Mouse (Mus musculus): Measurements from ENCODE around the gene Olfr1265.

Olfr1265 gene

GRCm38 (mm10) chr2:90035037-90035436 lies at the start of gene Olfr1265:
Gene Olfr1265, plus strand, starts transcription at chr2:90035337.
- no peak for DNase-seq (ENCODE audit: low read depth, low spot score)

DNA sequence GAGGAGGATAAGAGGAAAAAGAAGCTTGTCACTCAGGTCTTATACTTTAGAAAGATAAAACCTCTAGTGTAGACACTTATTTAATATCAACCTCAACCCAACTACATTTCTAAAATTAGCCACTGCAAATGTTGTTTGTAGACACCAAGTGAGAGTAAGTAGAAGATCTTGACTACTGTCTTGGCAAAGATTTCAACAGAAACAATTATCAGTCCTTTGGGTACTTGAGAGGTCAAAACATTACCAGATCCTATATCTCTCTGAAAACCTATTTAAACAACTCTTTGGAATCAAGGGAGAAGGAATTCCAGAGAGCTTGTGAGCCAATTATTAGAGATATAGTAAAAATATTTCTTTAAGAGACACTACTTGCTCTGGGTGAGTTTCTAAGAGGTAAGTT lies 44.2 kb upstream of the Olfr1265 start, which contains the start of gene Olfr1261:
Gene Olfr1261, plus strand, starts transcription at position 301 of the 400 bp plus-strand sequence.
- no peak for DNase-seq (ENCODE audit: low read depth, low spot score)

GRCm38 (mm10) chr2:89999845-90000244 lies 35.3 kb upstream of the Olfr1265 start, which contains the start of gene Olfr1262:
Gene Olfr1262, plus strand, starts transcription at chr2:90000145.
- DNase-seq (ENCODE audit: low read depth, low spot score): no peak

- no peak for DNase-seq (ENCODE audit: low read depth, low spot score)
Measured at GRCm38 (mm10) chr2:90011831-90012230, 23.3 kb upstream of the Olfr1265 start, which contains the start of gene Olfr1263. Gene Olfr1263, plus strand, starts transcription at chr2:90012131.

DNA sequence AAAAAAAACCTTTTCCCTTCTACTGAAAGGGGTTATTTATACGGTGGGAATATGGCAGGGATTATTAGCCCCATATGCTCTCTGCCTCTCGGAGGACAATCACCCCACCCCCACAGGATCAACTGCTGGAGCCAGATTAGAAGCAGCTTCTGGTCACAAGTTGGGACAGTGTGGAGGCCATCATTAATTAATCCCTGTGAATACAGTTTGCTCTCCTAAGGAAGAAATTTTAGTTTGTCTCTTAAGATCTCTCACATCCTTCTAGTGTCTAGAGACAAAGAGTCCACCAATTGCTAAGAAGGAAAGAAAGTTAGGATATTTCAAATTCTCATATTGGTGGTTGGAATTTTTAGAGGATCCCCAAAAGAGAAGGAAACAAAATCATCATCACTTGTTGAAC lies 9.7 kb upstream of the Olfr1265 start, which contains the start of gene Olfr1264:
Gene Olfr1264, minus strand, starts transcription at position 101 of the 400 bp plus-strand sequence.
- no peak for DNase-seq (ENCODE audit: low read depth, low spot score)

- DNase-seq (ENCODE audit: low read depth, low spot score): no peak
Measured at GRCm38 (mm10) chr2:90063494-90063893, 28.4 kb downstream of the Olfr1265 start, which contains the start of gene Olfr140. Gene Olfr140, minus strand, starts transcription at chr2:90063594.

GRCm38 (mm10) chr2:90070065-90070464 lies 34.9 kb downstream of the Olfr1265 start:
- DNase-seq (ENCODE audit: low read depth, low spot score): no peak
